Mouse (Mus musculus): ENCODE results near the gene Magi2. TPM values are rescaled to one million over a fixed set of nuclear protein-coding genes. Genes with fewer than 3 reads are reported as not detected.

Magi2 gene
- polyA plus RNA-seq, 1 experiment from 2014 or later, result 7.3 TPM

GRCm38 (mm10) chr5:19787522-19788144, 560.8 kb downstream of the Magi2 start:
- no peaks in the 10 kb centered on the region for H3K4me1 ChIP-seq (ENCODE audit: control insufficient read depth, insufficient read depth, low read length)
- H3K4me3 ChIP-seq (ENCODE audit: low read depth, low read length), result no peak overlapping the region
- no peaks in the 10 kb centered on the region; the same call in 1 of the 2 replicates for H3K9me3 ChIP-seq (ENCODE audit: control insufficient read depth, low read depth, low read length)
- ATAC-seq (ENCODE audit: insufficient number of reproducible peaks, insufficient read depth, low FRiP score, low read depth), result no peak
- WGBS, result 57% methylated on average over 5 of the region's 5 CpGs
- H3K4me2 ChIP-seq (replicated peaks; ENCODE audit: low read depth, low read length), result no peak overlapping the region
- H3K9ac ChIP-seq (replicated peaks; ENCODE audit: low read depth, low read length), result no peak overlapping the region
- no peak overlapping the region for H3K27ac ChIP-seq (ENCODE audit: low read length)
- no peaks in the 10 kb centered on the region for H3K36me3 ChIP-seq (ENCODE audit: control insufficient read depth, insufficient read depth, low read length)
- no peaks in the 10 kb centered on the region for H3K27me3 ChIP-seq (ENCODE audit: control insufficient read depth, insufficient read depth, low read length)

GRCm38 (mm10) chr5:19803052-19803769, 576.4 kb downstream of the Magi2 start:
- Histone ChIP-seq H3K4me2 (replicated peaks; ENCODE audit: low read depth, low read length) (no peak overlapping the region), H3K27ac (ENCODE audit: low read length) (no peak overlapping the region), H3K27me3 (ENCODE audit: control insufficient read depth, insufficient read depth, low read length) (no peaks in the 10 kb centered on the region), H3K9me3 (ENCODE audit: control insufficient read depth, low read depth, low read length) (no peaks in the 10 kb centered on the region), H3K4me3 (ENCODE audit: low read depth, low read length) (no peak overlapping the region), H3K36me3 (ENCODE audit: control insufficient read depth, insufficient read depth, low read length) (no peaks in the 10 kb centered on the region), H3K4me1 (ENCODE audit: control insufficient read depth, insufficient read depth, low read length) (no peaks in the 10 kb centered on the region), H3K9ac (replicated peaks; ENCODE audit: low read depth, low read length) (no peak overlapping the region)
- 90% methylated on average over 5 of the region's 5 CpGs for WGBS
- no peak for ATAC-seq (ENCODE audit: insufficient number of reproducible peaks, insufficient read depth, low FRiP score, low read depth)

- Histone ChIP-seq H3K27ac (ENCODE audit: low read length) (no peak overlapping the region), H3K4me2 (replicated peaks; ENCODE audit: low read depth, low read length) (no peak overlapping the region), H3K4me1 (ENCODE audit: control insufficient read depth, insufficient read depth, low read length) (no peaks in the 10 kb centered on the region), H3K9ac (replicated peaks; ENCODE audit: low read depth, low read length) (no peak overlapping the region), H3K9me3 (ENCODE audit: control insufficient read depth, low read depth, low read length) (no peaks in the 10 kb centered on the region), H3K27me3 (ENCODE audit: control insufficient read depth, insufficient read depth, low read length) (no peaks in the 10 kb centered on the region), H3K36me3 (ENCODE audit: control insufficient read depth, insufficient read depth, low read length) (no peaks in the 10 kb centered on the region), H3K4me3 (ENCODE audit: low read depth, low read length) (no peak overlapping the region)
- WGBS, result 85% methylated on average over 2 of the region's 2 CpGs
- no peak for ATAC-seq (ENCODE audit: insufficient number of reproducible peaks, insufficient read depth, low FRiP score, low read depth)
Observed at GRCm38 (mm10) chr5:19822502-19822901, 595.7 kb downstream of the Magi2 start.

GRCm38 (mm10) chr5:19825943-19826342, 599.1 kb downstream of the Magi2 start:
- Histone ChIP-seq H3K9ac (replicated peaks; ENCODE audit: low read depth, low read length) (no peak overlapping the region), H3K27me3 (ENCODE audit: control insufficient read depth, insufficient read depth, low read length) (no peaks in the 10 kb centered on the region), H3K4me1 (ENCODE audit: control insufficient read depth, insufficient read depth, low read length) (no peaks in the 10 kb centered on the region), H3K4me2 (replicated peaks; ENCODE audit: low read depth, low read length) (no peak overlapping the region), H3K27ac (ENCODE audit: low read length) (no peak overlapping the region), H3K9me3 (ENCODE audit: control insufficient read depth, low read depth, low read length) (no peaks in the 10 kb centered on the region), H3K36me3 (ENCODE audit: control insufficient read depth, insufficient read depth, low read length) (no peaks in the 10 kb centered on the region), H3K4me3 (ENCODE audit: low read depth, low read length) (no peak overlapping the region)
- 39% methylated on average over 2 of the region's 2 CpGs for WGBS
- no peak for ATAC-seq (ENCODE audit: insufficient number of reproducible peaks, insufficient read depth, low FRiP score, low read depth)

- Histone ChIP-seq H3K9me3 (ENCODE audit: control insufficient read depth, low read depth, low read length) (no peaks in the 10 kb centered on the region), H3K4me1 (ENCODE audit: control insufficient read depth, insufficient read depth, low read length) (no peaks in the 10 kb centered on the region), H3K4me3 (ENCODE audit: low read depth, low read length) (no peak overlapping the region), H3K9ac (replicated peaks; ENCODE audit: low read depth, low read length) (no peak overlapping the region), H3K27me3 (ENCODE audit: control insufficient read depth, insufficient read depth, low read length) (no peaks in the 10 kb centered on the region), H3K36me3 (ENCODE audit: control insufficient read depth, insufficient read depth, low read length) (no peaks in the 10 kb centered on the region), H3K4me2 (replicated peaks; ENCODE audit: low read depth, low read length) (no peak overlapping the region), H3K27ac (ENCODE audit: low read length) (no peak overlapping the region)
- WGBS, result 90% methylated on average over 2 of the region's 2 CpGs
- no peak for ATAC-seq (ENCODE audit: insufficient number of reproducible peaks, insufficient read depth, low FRiP score, low read depth)
Observed at GRCm38 (mm10) chr5:19829341-19829740, 602.5 kb downstream of the Magi2 start.

GRCm38 (mm10) chr5:19862854-19863253, 636.0 kb downstream of the Magi2 start:
- ATAC-seq (ENCODE audit: insufficient number of reproducible peaks, insufficient read depth, low FRiP score, low read depth), result no peak
- Histone ChIP-seq H3K27me3 (ENCODE audit: control insufficient read depth, insufficient read depth, low read length) (no peaks in the 10 kb centered on the region), H3K9ac (replicated peaks; ENCODE audit: low read depth, low read length) (no peak overlapping the region), H3K9me3 (ENCODE audit: control insufficient read depth, low read depth, low read length) (no peaks in the 10 kb centered on the region), H3K36me3 (ENCODE audit: control insufficient read depth, insufficient read depth, low read length) (no peaks in the 10 kb centered on the region), H3K27ac (ENCODE audit: low read length) (no peak overlapping the region), H3K4me3 (ENCODE audit: low read depth, low read length) (no peak overlapping the region), H3K4me1 (ENCODE audit: control insufficient read depth, insufficient read depth, low read length) (no peaks in the 10 kb centered on the region), H3K4me2 (replicated peaks; ENCODE audit: low read depth, low read length) (no peak overlapping the region)
- 43% methylated on average over 2 of the region's 2 CpGs for WGBS

- Histone ChIP-seq H3K4me1 (ENCODE audit: control insufficient read depth, insufficient read depth, low read length) (no peaks in the 10 kb centered on the region), H3K27ac (ENCODE audit: low read length) (no peak overlapping the region), H3K4me2 (replicated peaks; ENCODE audit: low read depth, low read length) (no peak overlapping the region), H3K36me3 (ENCODE audit: control insufficient read depth, insufficient read depth, low read length) (no peaks in the 10 kb centered on the region), H3K4me3 (ENCODE audit: low read depth, low read length) (no peak overlapping the region), H3K9me3 (ENCODE audit: control insufficient read depth, low read depth, low read length) (no peaks in the 10 kb centered on the region), H3K27me3 (ENCODE audit: control insufficient read depth, insufficient read depth, low read length) (no peaks in the 10 kb centered on the region), H3K9ac (replicated peaks; ENCODE audit: low read depth, low read length) (no peak overlapping the region)
- WGBS, result 85% methylated on average over 4 of the region's 4 CpGs
- ATAC-seq (ENCODE audit: insufficient number of reproducible peaks, insufficient read depth, low FRiP score, low read depth), result no peak
Observed at GRCm38 (mm10) chr5:19870406-19870805, 643.6 kb downstream of the Magi2 start.

- no peak overlapping the region for H3K4me2 ChIP-seq (replicated peaks; ENCODE audit: low read depth, low read length)
- no peaks in the 10 kb centered on the region for H3K36me3 ChIP-seq (ENCODE audit: control insufficient read depth, insufficient read depth, low read length)
- WGBS, result 72% methylated on average over 3 of the region's 3 CpGs
- H3K27me3 ChIP-seq (ENCODE audit: control insufficient read depth, insufficient read depth, low read length), result no peaks in the 10 kb centered on the region
- H3K4me1 ChIP-seq (ENCODE audit: control insufficient read depth, insufficient read depth, low read length), result no peaks in the 10 kb centered on the region
- ATAC-seq (ENCODE audit: insufficient number of reproducible peaks, insufficient read depth, low FRiP score, low read depth), result no peak
- H3K9me3 ChIP-seq (ENCODE audit: control insufficient read depth, low read depth, low read length), result no peaks in the 10 kb centered on the region
- no peak overlapping the region for H3K4me3 ChIP-seq (ENCODE audit: low read depth, low read length)
- H3K9ac ChIP-seq (replicated peaks; ENCODE audit: low read depth, low read length), result no peak overlapping the region
- H3K27ac ChIP-seq (ENCODE audit: low read length), result no peak overlapping the region
Observed at GRCm38 (mm10) chr5:19891693-19892092, 664.9 kb downstream of the Magi2 start.

Data from stomach, embryonic 14.5 days (tissue).